Mouse (Mus musculus) frontal cortex, postnatal 14 days (tissue): ENCODE data around the gene Kmt2c.
"Not testable (repeated sequence)": the region's sequence is repeated elsewhere in the genome, so short reads cannot be mapped to it uniquely, and the experiment has no call there.

Experiments
- DNase-seq, 2 experiments: peaks; one replicate each; pipeline ENCODE4 v3.0.0; 2022; ENCODE audit warnings: low spot score in 2 of 2

The Kmt2c gene

DNA sequence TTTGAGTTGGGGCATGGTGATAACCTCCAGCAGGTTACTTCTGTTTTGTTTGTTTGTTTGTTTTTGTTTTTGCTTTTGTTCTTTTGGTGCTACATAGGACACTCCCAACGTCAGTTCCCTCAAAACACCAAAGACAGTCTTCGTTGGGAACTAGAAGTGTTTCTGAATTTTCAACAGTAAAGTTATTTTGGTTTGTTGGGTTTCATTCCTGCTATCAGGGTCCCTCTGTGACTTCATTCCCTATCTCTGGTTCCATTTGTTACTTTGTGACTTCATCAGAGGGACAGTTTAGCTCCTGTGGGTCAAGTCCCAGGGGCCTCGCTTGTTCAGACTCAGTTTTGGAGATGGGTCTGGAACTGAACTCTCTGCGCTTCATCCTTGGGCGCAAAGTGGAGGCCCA lies 17.2 kb upstream of the Kmt2c start, which contains the start of gene Cct8l1:
Gene Cct8l1, plus strand, starts transcription at position 301 of the 400 bp plus-strand sequence.
- DNase-seq, result no peak

DNA sequence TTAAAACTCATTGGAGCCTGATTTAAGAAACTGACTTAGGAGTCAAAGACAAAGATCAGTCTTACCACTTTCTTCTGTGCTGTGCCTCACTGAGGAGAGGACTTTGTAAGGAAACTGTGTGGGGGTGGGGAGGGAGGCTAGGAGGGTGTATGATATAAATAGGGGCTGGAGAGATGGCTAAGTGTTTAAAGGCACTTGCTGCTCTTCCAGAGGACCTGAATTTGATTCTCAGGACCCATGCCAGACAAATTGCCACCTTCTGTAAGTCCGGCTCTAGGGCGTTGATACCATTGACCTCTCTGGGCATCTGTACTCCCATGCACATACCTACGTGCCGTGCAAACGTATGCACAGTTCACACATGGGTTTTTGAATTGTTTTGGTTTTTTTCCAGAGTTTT lies 7.5 kb upstream of the Kmt2c start:
- DNase-seq, result no peak

DNA sequence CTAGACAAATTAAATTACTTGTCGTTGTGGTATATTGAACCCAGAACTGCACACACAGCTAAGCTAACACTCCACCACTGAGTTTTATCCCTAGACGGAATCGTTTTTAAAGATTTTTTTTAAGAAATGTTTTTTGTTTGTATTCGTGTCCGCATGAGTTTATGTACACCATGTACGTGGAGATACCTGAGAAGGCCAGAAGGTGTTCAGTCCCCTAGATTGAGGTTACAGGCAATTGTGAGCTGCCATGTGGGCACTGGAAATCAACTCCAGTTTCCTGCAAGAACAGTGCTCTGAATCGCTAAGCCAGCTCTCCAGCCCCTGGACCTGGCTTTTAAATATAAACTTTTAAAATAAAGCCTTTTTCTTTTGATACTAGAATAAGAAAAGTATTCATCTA lies 2.1 kb upstream of the Kmt2c start:
- no peak for DNase-seq

DNA sequence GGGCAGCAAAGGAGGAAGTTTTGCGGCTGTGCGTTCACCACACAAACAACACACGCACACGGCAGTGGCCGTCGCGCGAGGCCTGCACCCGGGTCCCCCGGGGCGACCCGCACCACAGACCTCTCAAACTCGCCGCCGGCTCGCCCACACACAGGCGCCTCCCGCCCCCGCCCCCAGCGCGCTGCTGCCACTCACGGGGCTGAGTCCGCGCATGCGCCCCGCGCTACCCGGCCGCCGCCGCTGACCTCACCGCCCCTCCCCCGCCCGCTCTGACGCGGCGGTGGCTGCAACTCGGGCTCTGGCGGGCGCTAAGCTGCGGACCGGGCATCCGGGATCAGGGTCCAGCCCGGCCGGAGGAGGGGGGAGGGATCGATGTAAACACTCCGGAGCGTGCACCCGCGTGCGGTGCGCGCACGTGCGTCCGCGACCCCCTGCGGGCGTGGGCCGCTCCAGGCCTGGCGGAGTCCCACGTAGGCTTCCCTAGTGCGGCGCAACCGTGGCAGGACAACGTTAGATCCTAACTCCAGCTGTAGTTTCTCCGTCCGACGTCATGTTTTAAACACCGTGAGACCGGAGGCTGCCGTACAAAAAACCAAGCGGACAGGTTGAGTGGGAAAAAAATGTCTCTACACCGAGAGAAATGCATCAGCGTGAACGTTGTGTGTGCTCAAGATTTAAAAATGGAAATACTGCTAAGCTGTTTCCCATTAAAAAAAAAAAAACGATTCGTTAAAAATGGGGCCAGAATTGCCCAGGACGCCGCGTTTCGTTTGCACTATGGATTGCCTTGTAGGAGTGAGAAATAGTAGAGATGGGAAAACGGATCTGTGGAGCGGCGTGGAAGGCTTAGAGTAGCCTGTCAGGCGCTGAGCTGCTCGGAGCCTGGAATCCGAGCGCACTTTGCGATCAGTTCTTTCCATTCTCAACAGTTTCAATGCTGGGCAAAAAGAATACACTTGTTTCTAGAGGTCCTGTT lies 1.1 kb upstream of the Kmt2c start:
- peak; percentile 95 for DNase-seq

DNA sequence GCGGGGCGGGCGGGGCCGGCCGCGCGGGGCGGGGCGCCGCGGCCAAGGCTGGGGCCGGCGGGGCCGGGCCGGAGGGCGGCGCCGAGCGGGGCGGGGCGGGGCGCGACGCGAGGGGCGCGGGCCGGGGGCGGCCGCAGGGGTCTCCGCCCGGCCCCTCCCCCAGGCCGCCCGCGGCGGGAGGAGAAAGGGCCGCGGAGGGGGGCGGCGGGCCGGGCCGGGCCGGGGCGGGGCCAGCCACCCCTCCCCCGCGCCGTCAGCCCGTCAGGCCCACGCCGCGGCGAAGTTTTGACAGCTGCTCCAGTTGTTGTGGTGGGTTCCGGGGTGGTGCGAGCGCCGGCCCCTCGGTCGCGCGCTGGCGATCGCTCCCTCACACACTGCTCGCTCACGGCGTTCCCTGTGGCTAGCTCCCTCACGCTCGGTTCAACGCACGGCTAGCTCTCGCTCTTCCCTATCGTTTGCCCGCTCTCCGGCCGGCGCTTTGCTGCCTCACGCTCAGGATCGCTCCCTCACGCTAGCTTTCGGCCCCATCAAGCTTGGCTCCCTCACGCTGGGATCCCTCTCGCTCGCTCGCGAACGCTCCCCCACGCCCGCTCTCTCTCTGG lies 339 bp upstream of the Kmt2c start:
- DNase-seq, result no peak

DNA sequence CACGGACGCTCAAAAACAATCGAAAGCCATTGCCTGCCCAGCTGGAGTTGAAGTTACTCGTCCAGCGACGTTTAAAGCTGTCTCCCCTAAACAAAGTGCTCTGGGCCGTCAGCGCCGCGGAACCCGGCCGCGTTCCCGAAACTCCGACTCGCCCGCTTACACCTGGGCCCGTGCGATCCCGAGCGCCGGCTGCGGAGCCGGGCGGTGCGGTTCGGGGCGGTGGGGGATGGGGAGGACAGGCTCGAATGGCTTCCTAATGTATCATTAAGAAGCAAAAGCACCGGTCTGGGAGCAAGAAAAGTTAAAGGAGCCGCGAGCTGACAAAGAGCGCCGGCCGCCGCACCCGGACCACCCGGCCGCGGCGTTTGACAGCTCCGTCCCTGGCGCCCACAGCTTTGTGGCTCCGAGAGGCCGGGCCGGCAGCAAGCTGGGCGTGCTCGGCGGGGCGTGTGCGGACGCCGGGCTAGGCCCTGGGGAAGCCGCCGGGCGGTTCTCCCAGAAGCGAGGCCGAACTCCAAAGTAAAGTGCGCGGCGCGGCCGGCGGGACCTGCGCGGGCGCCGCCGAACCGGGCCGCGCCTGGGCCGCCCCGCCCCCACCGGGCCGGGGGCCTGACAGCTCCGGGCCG lies 750 bp downstream of the Kmt2c start:
- DNase-seq, result peak; percentile 29 to 48

DNA sequence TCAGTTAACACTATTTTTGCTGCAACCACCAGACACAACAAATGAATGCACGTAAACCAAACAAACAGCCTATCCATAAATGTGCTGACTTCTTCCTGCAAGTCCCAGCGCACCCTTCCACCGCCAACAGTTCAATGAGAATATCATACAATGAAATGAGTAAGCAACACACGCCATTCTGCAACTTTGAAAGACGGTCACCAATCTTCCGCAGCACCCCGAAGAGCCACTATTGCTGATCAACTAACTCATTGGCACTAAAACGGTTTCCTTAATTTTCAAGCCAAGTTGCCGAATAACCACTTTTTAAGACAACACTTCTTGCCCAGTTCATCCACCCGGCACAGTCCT lies 1.2 kb downstream of the Kmt2c start:
- DNase-seq, result no peak

DNA sequence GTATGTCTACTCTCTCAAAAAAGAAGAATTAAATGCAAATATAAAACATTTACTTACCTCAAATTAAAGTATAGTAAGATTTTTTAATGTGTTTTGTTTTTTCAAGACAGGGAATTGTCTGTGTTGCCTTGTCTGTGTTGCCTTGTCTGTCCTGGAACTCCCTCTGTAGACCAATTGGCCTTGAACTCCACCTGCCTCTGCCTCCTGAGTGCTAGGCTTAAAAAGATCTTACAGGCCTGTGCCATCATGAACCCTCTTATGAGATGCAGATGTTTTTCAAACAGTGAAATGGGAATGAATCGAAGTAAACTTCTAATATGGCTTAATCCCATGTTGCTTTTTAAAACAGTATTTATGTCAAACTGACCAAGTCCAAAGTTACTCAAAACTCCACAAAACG lies 1.9 kb downstream of the Kmt2c start:
- no peak for DNase-seq

DNA sequence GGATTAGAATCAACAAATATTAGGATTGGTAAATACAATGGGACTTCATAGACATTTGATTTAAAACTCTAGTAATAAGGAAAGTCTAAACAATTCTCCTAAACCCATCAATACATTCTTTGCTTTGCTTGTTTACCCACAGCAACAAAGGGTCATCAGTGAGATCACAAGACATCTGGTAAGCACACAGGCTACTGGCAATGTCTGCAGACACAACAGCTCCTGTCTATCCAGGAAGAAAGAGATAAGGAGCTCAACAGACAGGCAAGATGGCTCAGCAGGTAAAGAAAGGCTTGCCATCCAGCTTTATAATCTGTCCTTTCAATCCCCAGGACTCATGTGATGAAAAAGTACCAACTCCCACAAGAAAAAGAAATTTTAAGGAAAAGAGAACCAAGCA lies 19.7 kb downstream of the Kmt2c start:
- no peak for DNase-seq

DNA sequence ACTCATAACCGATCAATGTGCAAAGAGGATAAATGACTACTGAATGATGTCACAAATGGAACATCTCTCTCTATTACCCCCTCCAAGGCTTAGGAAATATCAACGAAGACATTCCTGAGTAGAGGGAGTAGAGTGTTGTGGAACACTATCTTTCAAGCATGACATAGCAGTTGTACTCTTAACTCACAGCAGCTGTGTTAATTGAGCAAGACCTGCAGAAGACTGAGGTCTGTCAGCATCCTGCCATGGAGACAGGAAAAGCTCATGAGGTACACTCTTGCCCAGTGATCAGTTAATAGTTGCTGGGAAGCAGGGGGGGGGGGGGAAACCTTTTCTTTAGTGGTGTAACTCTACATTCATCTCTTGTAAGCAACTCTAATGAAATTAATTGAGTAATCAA lies 22.8 kb downstream of the Kmt2c start:
- DNase-seq, result no peak

DNA sequence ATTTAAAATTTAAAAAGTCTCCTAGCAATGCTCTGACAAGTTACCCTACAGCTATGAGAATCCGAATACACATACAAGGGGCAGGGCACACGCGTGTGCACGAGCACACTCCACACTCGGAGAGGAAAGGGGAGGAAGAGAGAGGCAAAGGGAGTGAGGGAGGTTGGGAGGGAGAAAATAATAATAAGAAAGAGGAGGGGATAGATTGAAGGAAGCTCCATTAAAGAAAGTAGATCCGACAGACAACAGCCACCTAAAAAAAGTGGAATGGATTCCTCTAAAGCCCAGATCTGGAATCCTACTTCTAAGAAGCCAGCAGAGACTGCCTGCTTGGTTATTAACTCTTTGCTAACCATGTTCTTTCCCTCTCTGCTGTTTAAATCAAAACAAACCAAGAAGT lies 26.5 kb downstream of the Kmt2c start:
- DNase-seq, result no peak

DNA sequence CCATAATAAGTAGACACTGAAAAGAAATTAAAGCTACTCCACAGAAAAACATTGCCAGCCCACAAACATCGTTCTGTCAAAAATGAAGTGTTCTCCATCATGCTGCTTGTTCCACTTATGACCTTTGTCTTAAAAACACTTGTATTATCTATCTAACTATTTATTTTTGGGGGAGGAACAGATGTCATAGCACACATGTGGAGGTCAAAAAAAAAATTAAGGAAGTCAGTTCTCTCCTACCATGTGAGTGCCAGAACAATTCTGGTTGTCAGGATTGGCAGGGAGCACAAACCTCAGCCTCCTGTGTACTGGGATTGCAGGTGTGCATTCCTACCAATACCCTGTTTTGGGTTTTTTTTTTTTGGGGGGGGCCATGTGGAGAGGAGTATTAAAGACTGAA lies 36.6 kb downstream of the Kmt2c start:
- no peak for DNase-seq

DNA sequence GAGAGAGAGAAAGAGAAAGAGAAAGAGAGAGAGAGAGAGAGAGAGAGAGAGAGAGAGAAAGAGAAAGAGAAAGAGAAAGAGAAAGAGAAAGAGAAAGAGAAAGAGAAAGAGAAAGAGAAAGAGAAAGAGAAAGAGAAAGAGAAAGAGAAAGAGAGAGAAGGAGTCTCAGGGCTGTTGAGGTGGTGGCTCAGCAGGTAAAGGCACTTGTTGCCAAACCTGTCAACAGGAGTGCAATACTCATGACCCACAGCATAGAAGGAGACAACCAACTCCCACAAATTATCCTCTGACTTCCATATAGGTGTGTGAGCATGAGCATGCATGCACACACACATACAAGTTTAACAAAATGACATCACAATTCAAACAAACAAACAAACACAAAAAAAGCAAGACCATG lies 43.2 kb downstream of the Kmt2c start:
- DNase-seq, result not testable (repeated sequence)

DNA sequence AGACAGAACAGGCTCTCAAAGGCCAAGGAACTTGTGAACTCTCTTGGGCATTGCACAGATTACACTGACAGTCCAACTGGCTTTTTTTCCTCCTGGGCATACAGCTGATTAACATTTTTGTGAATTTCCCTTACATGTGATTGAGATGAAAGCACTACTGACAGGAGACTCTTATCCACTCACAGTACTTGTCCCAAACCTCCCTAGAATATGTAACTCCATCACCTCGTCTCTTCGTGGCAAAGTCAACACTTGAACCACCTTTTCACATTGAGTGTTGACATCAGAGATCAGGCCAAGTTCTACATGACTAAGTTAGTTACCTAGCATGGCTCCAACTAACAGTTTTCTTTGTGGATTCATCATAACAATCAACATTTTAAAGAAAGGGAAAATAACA lies 45.9 kb downstream of the Kmt2c start:
- DNase-seq, result no peak

DNA sequence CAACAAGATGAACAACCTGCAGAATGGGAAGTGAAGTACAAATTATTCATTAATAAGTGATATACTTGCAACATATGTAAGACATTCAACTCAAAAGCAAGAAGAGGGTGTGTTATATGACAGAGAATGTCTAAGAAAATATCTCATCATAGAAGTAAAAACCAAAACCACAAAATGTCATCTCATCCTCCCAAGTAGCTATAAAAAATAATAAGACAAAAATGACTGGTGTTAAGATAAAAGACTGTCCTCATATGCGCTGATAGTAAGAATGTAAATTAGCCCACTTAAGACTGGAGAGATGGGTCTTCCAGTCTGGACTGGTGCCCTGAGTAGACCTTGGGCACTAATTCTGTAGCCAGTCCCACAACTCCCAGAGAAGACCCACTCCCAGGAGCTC lies 61.1 kb downstream of the Kmt2c start:
- no peak for DNase-seq

DNA sequence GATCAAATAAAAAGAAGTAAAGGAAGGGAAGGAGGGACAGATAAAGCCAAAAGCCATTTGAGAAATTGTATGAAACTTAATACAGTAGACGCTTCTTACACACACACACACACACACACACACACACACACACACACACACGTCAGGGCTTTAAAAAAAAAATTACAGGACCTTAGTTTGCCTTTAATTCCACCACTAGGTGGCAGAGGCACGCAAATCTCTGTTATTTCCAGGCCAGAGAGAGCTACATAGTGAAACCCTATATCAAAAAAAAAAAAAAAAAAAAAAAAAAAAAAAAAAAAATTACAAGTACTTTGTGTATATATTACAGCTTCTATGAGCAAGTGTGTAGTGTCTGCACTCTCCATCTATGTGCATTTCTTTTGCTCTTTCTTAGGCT lies 62.5 kb downstream of the Kmt2c start:
- peak in 1 of 2 experiments; percentile 25 for DNase-seq

DNA sequence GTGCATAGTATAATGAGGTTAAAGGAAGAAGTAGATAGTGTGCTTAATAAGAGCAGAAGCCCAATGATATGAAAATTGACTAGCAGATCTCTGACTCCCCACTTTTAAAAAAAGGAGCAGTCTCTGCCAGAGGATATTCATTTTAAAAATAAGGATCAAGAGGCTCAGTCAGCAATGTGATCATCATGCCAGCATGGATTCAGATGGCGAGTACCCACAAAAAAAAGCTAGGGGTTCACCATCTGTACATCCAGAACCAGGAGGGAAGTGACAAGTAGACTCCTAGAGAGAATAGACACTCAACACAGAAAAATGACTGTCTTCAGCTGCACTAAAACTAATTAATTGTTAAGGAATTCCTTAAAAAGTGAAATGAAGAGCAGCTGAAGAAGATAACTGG lies 76.0 kb downstream of the Kmt2c start:
- no peak for DNase-seq

DNA sequence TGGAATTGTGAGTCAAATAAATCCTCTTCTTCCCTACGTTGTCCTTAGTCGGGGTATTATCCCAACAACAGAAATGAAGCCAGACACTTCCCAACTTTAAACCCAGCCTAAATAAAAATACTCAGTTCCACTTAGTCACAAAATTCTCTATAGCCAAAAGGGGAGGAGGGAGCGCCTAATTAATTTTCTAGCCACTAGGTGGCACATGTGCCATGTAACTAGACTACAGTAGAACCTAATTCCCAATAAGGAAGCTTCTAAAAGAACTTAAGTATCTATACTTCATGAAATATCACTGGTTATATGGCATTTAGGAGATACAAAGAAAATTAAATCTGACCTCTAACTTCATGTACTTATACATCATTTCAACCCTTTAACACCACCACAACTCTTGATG lies 78.0 kb downstream of the Kmt2c start:
- DNase-seq, result peak; percentile 14 to 59

DNA sequence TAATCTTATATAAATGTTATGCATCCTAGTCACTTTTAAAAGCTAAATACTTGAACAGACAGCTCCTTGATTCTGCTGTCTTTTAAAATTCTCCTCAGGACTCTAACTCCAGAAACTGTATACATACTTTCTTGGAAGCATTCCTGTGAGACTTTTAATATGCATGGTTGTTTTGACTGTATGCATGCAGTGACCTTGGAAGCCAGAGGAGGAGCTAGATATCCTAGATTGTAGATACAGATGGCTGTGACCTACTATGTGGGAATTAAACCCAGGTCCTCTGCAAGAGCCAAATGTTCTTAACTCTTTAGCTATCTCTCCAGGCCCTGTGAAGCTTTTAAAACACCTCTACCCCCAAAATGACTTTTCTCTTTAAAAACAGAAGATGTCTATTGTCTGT lies 83.2 kb downstream of the Kmt2c start:
- no peak for DNase-seq

DNA sequence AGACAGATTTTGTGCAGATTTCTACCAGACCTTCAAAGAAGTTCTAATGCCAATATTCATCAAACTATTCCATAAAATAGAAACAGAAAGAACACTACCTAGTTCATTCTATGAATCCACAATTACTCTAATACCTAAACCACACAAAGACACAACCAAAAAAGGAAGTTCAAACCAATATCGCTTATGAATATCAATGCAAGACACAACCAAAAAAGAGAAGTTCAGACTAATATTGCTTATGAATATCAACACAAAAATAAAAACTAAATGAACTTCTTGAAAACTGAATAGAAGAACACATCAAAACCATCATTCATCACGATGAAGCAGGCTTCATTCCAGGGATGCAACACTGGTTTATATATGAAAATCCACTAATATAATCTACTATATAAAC lies 101.9 kb downstream of the Kmt2c start:
- no peak for DNase-seq

DNA sequence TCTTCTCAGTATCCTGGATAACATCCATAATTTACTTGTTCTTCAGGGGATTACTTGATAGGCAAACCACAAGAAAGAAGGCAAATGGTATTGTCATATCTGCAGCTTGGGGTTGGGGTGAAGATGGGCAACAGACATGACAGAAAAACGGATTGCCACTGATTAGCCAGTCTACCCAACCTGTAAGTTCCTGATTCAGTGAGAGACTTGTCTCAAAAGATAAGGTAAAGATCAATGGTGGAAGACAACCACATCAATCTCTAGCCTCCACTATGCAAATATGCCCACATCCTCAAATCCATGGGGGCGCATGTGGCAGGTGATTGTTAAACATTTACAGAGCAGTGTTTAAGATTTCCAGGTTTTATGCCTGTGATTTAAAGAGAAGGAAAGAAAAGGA lies 105.9 kb downstream of the Kmt2c start:
- no peak for DNase-seq

DNA sequence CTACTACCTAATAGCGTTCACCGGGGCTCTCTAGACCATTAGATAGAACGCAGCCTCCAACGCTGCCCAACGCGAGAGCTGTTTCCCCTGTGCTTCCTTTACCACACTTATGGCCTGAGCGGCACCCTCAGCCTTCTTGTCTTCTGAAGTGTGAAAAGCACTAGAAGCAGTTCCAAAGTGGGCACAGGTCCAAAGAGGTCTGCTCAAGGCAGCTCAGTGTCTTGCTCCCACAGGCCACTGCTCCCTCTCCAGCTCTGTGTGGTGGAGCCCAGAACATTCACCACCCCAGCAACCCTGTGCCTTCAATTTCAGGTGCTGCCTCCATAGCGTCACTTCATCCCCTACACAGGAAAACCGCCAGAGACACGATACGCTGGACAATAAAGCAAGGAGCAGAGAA lies 115.0 kb downstream of the Kmt2c start:
- peak in 1 of 2 experiments; percentile 14 for DNase-seq

DNA sequence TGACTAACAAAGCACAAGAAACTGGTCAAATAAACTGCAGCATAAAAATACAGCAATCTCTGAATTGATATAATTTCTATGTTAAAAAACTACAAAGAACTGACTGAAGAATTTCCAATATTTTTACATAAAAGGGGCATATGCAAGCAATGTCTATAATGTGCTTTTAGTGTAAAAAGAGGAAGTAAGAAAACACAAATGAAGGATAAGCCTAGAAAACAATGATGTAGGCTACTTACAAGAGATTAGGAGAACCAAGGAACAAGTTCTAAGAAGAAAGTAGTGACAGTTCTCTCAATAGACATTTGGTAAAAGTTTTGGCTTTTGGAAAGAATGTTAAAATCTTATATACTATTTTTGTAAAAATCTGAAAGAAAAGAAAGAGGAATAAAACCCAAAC lies 119.4 kb downstream of the Kmt2c start:
- DNase-seq, result no peak
